Mouse (Mus musculus) lung, embryonic 16.5 days (tissue): ENCODE results near the gene Mpi. TPM values are rescaled to one million over a fixed set of nuclear protein-coding genes. Genes with fewer than 3 reads are reported as not detected.

Source experiments
- ATAC-seq: fragments of 200-750 bp; cut with Nextera tagmentation; 2 replicates; pipeline ENCODE4 v1.8.0; 2017; ENCODE audit warnings: low read depth, mild to moderate bottlenecking, moderate library complexity
- H3K27ac ChIP-seq: fragments of 300-500 bp; sonication (generic); 2 replicates; pipeline ENCODE4 v1.5.1; 2014; ENCODE audit warnings: mild to moderate bottlenecking, control low read depth, low read length
- H3K27me3 ChIP-seq: fragments of 300-500 bp; sonication (generic); 2 replicates; pipeline ENCODE4 v1.6.1; 2014; ENCODE audit warnings: low read depth, low read length, mixed read lengths; ENCODE audit not compliant: control insufficient read depth, insufficient read depth
- H3K36me3 ChIP-seq: fragments of 300-500 bp; sonication (generic); 2 replicates; pipeline ENCODE4 v1.6.1; 2014; ENCODE audit warnings: low read length; ENCODE audit not compliant: control insufficient read depth, insufficient read depth
- H3K4me1 ChIP-seq: fragments of 300-500 bp; sonication (generic); replicated peaks from 2 replicates; pipeline ENCODE4 v1.6.1; 2014; ENCODE audit warnings: low read length, mixed read lengths; ENCODE audit not compliant: control insufficient read depth, insufficient read depth
- H3K4me2 ChIP-seq: fragments of 300-500 bp; sonication (generic); 2 replicates; pipeline ENCODE4 v1.6.1; 2014; ENCODE audit warnings: low read depth, low read length, control low read depth
- H3K4me3 ChIP-seq: fragments of 300-500 bp; sonication (generic); 2 replicates; pipeline ENCODE4 v1.5.1; 2014; ENCODE audit warnings: mild to moderate bottlenecking, low read length, control low read depth
- H3K9ac ChIP-seq: fragments of 300-500 bp; sonication (generic); 2 replicates; pipeline ENCODE4 v1.6.1; 2014; ENCODE audit warnings: low read length, control low read depth
- H3K9me3 ChIP-seq: fragments of 300-500 bp; sonication (generic); 2 replicates; pipeline ENCODE4 v1.6.1; 2016; ENCODE audit warnings: low read length; ENCODE audit not compliant: control insufficient read depth
- WGBS: fragments of 180-500 bp; shearing (Covaris S2); extraction: QIAGEN DNeasy Blood & Tissue Kit; methylation state at CpG from one replicate; pipeline ENCODE4 v1.1.7; 2014; 5-methylcytosine and 5-hydroxymethylcytosine counted together
- polyA plus RNA-seq: library from polyadenylated mRNA; unstranded; fragments of >200 nt; fragmentation: Nextera tagmentation; extraction: Ambion mirVana; gene quantifications from 2 replicates; pipeline ENCODE4 v1.2.1, GENCODE M21; 2015

Mpi gene
- polyA plus RNA-seq, result 38.6 and 40.9 TPM in 2 replicates

- Histone ChIP-seq H3K9me3 (no peaks in the 10 kb centered on the region), H3K36me3 (peaks cover 6% of the 10 kb centered on the region; the same call in 1 of the 2 replicates), H3K27ac (no peak within 1 kb of the TSS), H3K27me3 (no peaks in the 10 kb centered on the region), H3K4me3 (peak within 1 kb of the TSS; percentile 66), H3K9ac (peak within 1 kb of the TSS; percentile 77), H3K4me1 (peaks cover 3% of the 10 kb centered on the region; the same call in 1 of the 2 replicates), H3K4me2 (peak within 1 kb of the TSS; percentile 57)
- ATAC-seq, result peak; percentile 49
- 2% methylated on average over 28 of the region's 28 CpGs for WGBS
Measured at GRCm38 (mm10) chr9:57552139-57552887, at the start of gene Mpi. Gene Mpi (minus strand): TSS chr9:57552763.

GRCm38 (mm10) chr9:57602098-57602497, 49.5 kb upstream of the Mpi start:
- 51% methylated on average over 8 of the region's 8 CpGs for WGBS
- Histone ChIP-seq H3K27ac (no peak overlapping the region), H3K4me3 (no peak overlapping the region), H3K9ac (no peak overlapping the region), H3K9me3 (no peaks in the 10 kb centered on the region), H3K4me1 (peaks cover 14% of the 10 kb centered on the region), H3K27me3 (peaks cover 10% of the 10 kb centered on the region), H3K36me3 (no peaks in the 10 kb centered on the region), H3K4me2 (no peak overlapping the region)
- ATAC-seq, result no peak

- 15% methylated on average over 2 of the region's 2 CpGs for WGBS
- no peak overlapping the region for H3K27ac ChIP-seq
- no peak for ATAC-seq
- H3K4me1 ChIP-seq, result peaks cover 14% of the 10 kb centered on the region
- peaks cover 8% of the 10 kb centered on the region for H3K27me3 ChIP-seq
- H3K9ac ChIP-seq, result no peak overlapping the region
- no peak overlapping the region for H3K4me3 ChIP-seq
- H3K36me3 ChIP-seq, result no peaks in the 10 kb centered on the region
- H3K4me2 ChIP-seq, result no peak overlapping the region
- no peaks in the 10 kb centered on the region for H3K9me3 ChIP-seq
Measured at GRCm38 (mm10) chr9:57601353-57601706, 48.8 kb upstream of the Mpi start.

- Histone ChIP-seq H3K4me1 (peaks cover 14% of the 10 kb centered on the region), H3K27ac (no peak overlapping the region), H3K36me3 (no peaks in the 10 kb centered on the region), H3K4me3 (no peak overlapping the region), H3K9me3 (no peaks in the 10 kb centered on the region), H3K27me3 (peaks cover 4% of the 10 kb centered on the region), H3K4me2 (no peak overlapping the region), H3K9ac (no peak overlapping the region)
- 3% methylated on average over 3 of the region's 3 CpGs for WGBS
- 0 out of 2 replicates have a peak, but pooled peaks have one; percentile 20 for ATAC-seq
Measured at GRCm38 (mm10) chr9:57600620-57601352, 48.2 kb upstream of the Mpi start.

GRCm38 (mm10) chr9:57598851-57599563, 46.4 kb upstream of the Mpi start:
- 51% methylated on average over 8 of the region's 8 CpGs for WGBS
- 0 out of 2 replicates have a peak, but pooled peaks cover 2% of the 10 kb centered on the region for H3K36me3 ChIP-seq
- H3K4me1 ChIP-seq, result peaks cover 14% of the 10 kb centered on the region
- H3K27ac ChIP-seq, result no peak overlapping the region
- H3K9ac ChIP-seq, result no peak overlapping the region
- no peak for ATAC-seq
- H3K27me3 ChIP-seq, result no peaks in the 10 kb centered on the region
- H3K4me3 ChIP-seq, result no peak overlapping the region
- no peaks in the 10 kb centered on the region for H3K9me3 ChIP-seq
- no peak overlapping the region for H3K4me2 ChIP-seq

GRCm38 (mm10) chr9:57597929-57598382, 45.4 kb upstream of the Mpi start:
- H3K4me1 ChIP-seq, result peaks cover 14% of the 10 kb centered on the region
- no peak overlapping the region for H3K9ac ChIP-seq
- no peak overlapping the region for H3K4me2 ChIP-seq
- no peak overlapping the region for H3K27ac ChIP-seq
- no peaks in the 10 kb centered on the region for H3K9me3 ChIP-seq
- 0 out of 2 replicates have a peak, but pooled peaks have one; percentile 13 for ATAC-seq
- H3K36me3 ChIP-seq, result peaks cover 4% of the 10 kb centered on the region; the same call in 1 of the 2 replicates
- H3K27me3 ChIP-seq, result no peaks in the 10 kb centered on the region
- 20% methylated on average over 4 of the region's 4 CpGs for WGBS
- H3K4me3 ChIP-seq, result no peak overlapping the region

GRCm38 (mm10) chr9:57597265-57597664, 44.7 kb upstream of the Mpi start:
- Histone ChIP-seq H3K4me1 (peaks cover 14% of the 10 kb centered on the region), H3K36me3 (peaks cover 4% of the 10 kb centered on the region; the same call in 1 of the 2 replicates), H3K4me3 (no peak overlapping the region), H3K27ac (no peak overlapping the region), H3K4me2 (no peak overlapping the region), H3K27me3 (no peaks in the 10 kb centered on the region), H3K9me3 (no peaks in the 10 kb centered on the region), H3K9ac (no peak overlapping the region)
- 75% methylated on average over 8 of the region's 8 CpGs for WGBS
- ATAC-seq, result no peak

GRCm38 (mm10) chr9:57594174-57594509, 41.6 kb upstream of the Mpi start:
- H3K27me3 ChIP-seq, result no peaks in the 10 kb centered on the region
- ATAC-seq, result no peak
- WGBS, result 77% methylated on average over 9 of the region's 9 CpGs

More at GRCm38 (mm10) chr9:57594174-57594509, 41.6 kb upstream of the Mpi start:
- H3K4me1 ChIP-seq, result peaks cover 10% of the 10 kb centered on the region
- H3K4me2 ChIP-seq, result no peak overlapping the region
- H3K36me3 ChIP-seq, result peaks cover 4% of the 10 kb centered on the region; the same call in 1 of the 2 replicates
- H3K9me3 ChIP-seq, result no peaks in the 10 kb centered on the region
- no peak overlapping the region for H3K9ac ChIP-seq
- no peak overlapping the region for H3K4me3 ChIP-seq
- no peak overlapping the region for H3K27ac ChIP-seq
